Mouse (Mus musculus): ENCODE results near the gene Cst3. TPM values are rescaled to one million over a fixed set of nuclear protein-coding genes. Genes with fewer than 3 reads are reported as not detected.

Gene Cst3
- polyA plus RNA-seq, 1 experiment: 742 TPM

- no peaks in the 10 kb centered on the region for H3K36me3 ChIP-seq (ENCODE audit: control insufficient read depth, insufficient read depth, low read length)
- WGBS: 84% methylated on average over 3 of the region's 3 CpGs
- TF ChIP-seq POLR2A (IDR thresholded peaks at IDR 0.05; ENCODE audit: low read depth, low read length) (no peak), CTCF (IDR thresholded peaks at IDR 0.05; ENCODE audit: extremely low read depth, insufficient read depth, insufficient read length, insufficient replicate concordance) (no peak)
These were observed 14.0 kb upstream of the Cst3 start for GRCm38 (mm10) chr2:148889331-148890010.

GRCm38 (mm10) chr2:148888872-148889271 lies 13.4 kb upstream of the Cst3 start:
- Histone ChIP-seq H3K36me3 (ENCODE audit: control insufficient read depth, insufficient read depth, low read length) (no peaks in the 10 kb centered on the region), H3K27ac (ENCODE audit: insufficient read depth, low read length) (no peak overlapping the region), H3K27me3 (ENCODE audit: control insufficient read depth, insufficient read depth, low read length) (no peaks in the 10 kb centered on the region; the same call in 1 of the 2 replicates), H3K4me1 (ENCODE audit: control insufficient read depth, insufficient read depth, insufficient read length) (no peaks in the 10 kb centered on the region), H3K4me3 (ENCODE audit: extremely low read depth, insufficient read depth, insufficient read length) (no peak overlapping the region)
- DNase-seq (ENCODE audit: low read depth in 1 of 2, low spot score in 2 of 2): no peak
- 73% methylated on average over 3 of the region's 3 CpGs for WGBS
- no peak for TF ChIP-seq CTCF (IDR thresholded peaks at IDR 0.05; ENCODE audit: extremely low read depth, insufficient read depth, insufficient read length, insufficient replicate concordance)

More at GRCm38 (mm10) chr2:148889331-148890010, 14.0 kb upstream of the Cst3 start:
- no peak overlapping the region for H3K4me3 ChIP-seq (ENCODE audit: extremely low read depth, insufficient read depth, insufficient read length)
- no peak for DNase-seq (ENCODE audit: low read depth in 1 of 2, low spot score in 2 of 2)
- H3K4me1 ChIP-seq (ENCODE audit: control insufficient read depth, insufficient read depth, insufficient read length): no peaks in the 10 kb centered on the region
- no peaks in the 10 kb centered on the region; the same call in 1 of the 2 replicates for H3K27me3 ChIP-seq (ENCODE audit: control insufficient read depth, insufficient read depth, low read length)
- H3K27ac ChIP-seq (ENCODE audit: insufficient read depth, low read length): no peak overlapping the region

GRCm38 (mm10) chr2:148884738-148885137 lies 9.2 kb upstream of the Cst3 start:
- TF ChIP-seq POLR2A (IDR thresholded peaks at IDR 0.05; ENCODE audit: low read depth, low read length) (no peak), CTCF (IDR thresholded peaks at IDR 0.05; ENCODE audit: extremely low read depth, insufficient read depth, insufficient read length, insufficient replicate concordance) (no peak)
- DNase-seq (ENCODE audit: low read depth in 1 of 2, low spot score in 2 of 2): no peak
- Histone ChIP-seq H3K4me1 (ENCODE audit: control insufficient read depth, insufficient read depth, insufficient read length) (no peaks in the 10 kb centered on the region), H3K27ac (ENCODE audit: insufficient read depth, low read length) (no peak overlapping the region), H3K27me3 (ENCODE audit: control insufficient read depth, insufficient read depth, low read length) (no peaks in the 10 kb centered on the region), H3K4me3 (ENCODE audit: extremely low read depth, insufficient read depth, insufficient read length) (no peak overlapping the region), H3K36me3 (ENCODE audit: control insufficient read depth, insufficient read depth, low read length) (no peaks in the 10 kb centered on the region)

- peaks cover 11% of the 10 kb centered on the region; the same call in 1 of the 2 replicates for H3K4me1 ChIP-seq (ENCODE audit: control insufficient read depth, insufficient read depth, insufficient read length)
- H3K36me3 ChIP-seq (ENCODE audit: control insufficient read depth, insufficient read depth, low read length): no peaks in the 10 kb centered on the region
- H3K27ac ChIP-seq (ENCODE audit: insufficient read depth, low read length): no peak overlapping the region
- no peak overlapping the region for H3K4me3 ChIP-seq (ENCODE audit: extremely low read depth, insufficient read depth, insufficient read length)
- no peak for TF ChIP-seq POLR2A (IDR thresholded peaks at IDR 0.05; ENCODE audit: low read depth, low read length)
- TF ChIP-seq CTCF (IDR thresholded peaks at IDR 0.05; ENCODE audit: extremely low read depth, insufficient read depth, insufficient read length, insufficient replicate concordance): no peak
- WGBS: 89% methylated on average over 1 of the region's 1 CpGs
- H3K27me3 ChIP-seq (ENCODE audit: control insufficient read depth, insufficient read depth, low read length): no peaks in the 10 kb centered on the region
- no peak for DNase-seq (ENCODE audit: low read depth in 1 of 2, low spot score in 2 of 2)
These were observed 3.7 kb upstream of the Cst3 start for GRCm38 (mm10) chr2:148879199-148879598.

- peaks cover 15% of the 10 kb centered on the region; the same call in 1 of the 2 replicates for H3K4me1 ChIP-seq (ENCODE audit: control insufficient read depth, insufficient read depth, insufficient read length)
These were observed 3.2 kb upstream of the Cst3 start for GRCm38 (mm10) chr2:148878641-148879130.

GRCm38 (mm10) chr2:148877016-148877770 lies 1.7 kb upstream of the Cst3 start:
- Histone ChIP-seq H3K4me1 (ENCODE audit: control insufficient read depth, insufficient read depth, insufficient read length) (peaks cover 19% of the 10 kb centered on the region; the same call in 1 of the 2 replicates), H3K27me3 (ENCODE audit: control insufficient read depth, insufficient read depth, low read length) (no peaks in the 10 kb centered on the region), H3K4me3 (ENCODE audit: extremely low read depth, insufficient read depth, insufficient read length) (no peak overlapping the region), H3K27ac (ENCODE audit: insufficient read depth, low read length) (peak overlapping the region; percentile 80), H3K36me3 (ENCODE audit: control insufficient read depth, insufficient read depth, low read length) (no peaks in the 10 kb centered on the region)
- peak in 1 of 2 experiments; percentile 38 for DNase-seq (ENCODE audit: low read depth in 1 of 2, low spot score in 2 of 2)
- TF ChIP-seq POLR2A (IDR thresholded peaks at IDR 0.05; ENCODE audit: low read depth, low read length): no peak
- no peak for TF ChIP-seq CTCF (IDR thresholded peaks at IDR 0.05; ENCODE audit: extremely low read depth, insufficient read depth, insufficient read length, insufficient replicate concordance)
- 23% methylated on average over 3 of the region's 3 CpGs for WGBS

More at GRCm38 (mm10) chr2:148878641-148879130, 3.2 kb upstream of the Cst3 start:
- H3K4me3 ChIP-seq (ENCODE audit: extremely low read depth, insufficient read depth, insufficient read length): no peak overlapping the region
- H3K27me3 ChIP-seq (ENCODE audit: control insufficient read depth, insufficient read depth, low read length): no peaks in the 10 kb centered on the region
- WGBS: 41% methylated on average over 2 of the region's 2 CpGs
- no peaks in the 10 kb centered on the region for H3K36me3 ChIP-seq (ENCODE audit: control insufficient read depth, insufficient read depth, low read length)
- TF ChIP-seq CTCF (IDR thresholded peaks at IDR 0.05; ENCODE audit: extremely low read depth, insufficient read depth, insufficient read length, insufficient replicate concordance) (no peak), POLR2A (IDR thresholded peaks at IDR 0.05; ENCODE audit: low read depth, low read length) (no peak)
- no peak overlapping the region for H3K27ac ChIP-seq (ENCODE audit: insufficient read depth, low read length)
- DNase-seq (ENCODE audit: low read depth in 1 of 2, low spot score in 2 of 2): no peak

Measured in spleen, adult 2 months (tissue).